Mouse (Mus musculus) C2C12 (cell line): ENCODE measurements around the gene Smarca4. TPM values are rescaled to one million over a fixed set of nuclear protein-coding genes. Genes with fewer than 3 reads are reported as not detected.
A peak's percentile ranks its signal among the peaks of the same experiment; 100 is the strongest.

ENCODE experiments used
- H3K27me3 ChIP-seq: one replicate; pipeline ENCODE4 v1.6.1; 2011; ENCODE audit not compliant: control insufficient read depth, insufficient read depth, insufficient read length
- H3K36me3 ChIP-seq: one replicate; pipeline ENCODE4 v1.6.1; 2011; ENCODE audit not compliant: control insufficient read depth, insufficient read depth
- H3K4me3 ChIP-seq: one replicate; pipeline ENCODE4 v1.5.1; 2011; ENCODE audit warnings: mild to moderate bottlenecking, control low read depth; ENCODE audit not compliant: poor library complexity, insufficient read depth, severe bottlenecking
- H3K79me2 ChIP-seq: one replicate; pipeline ENCODE4 v1.6.1; 2011; ENCODE audit not compliant: control insufficient read depth, insufficient read depth
- H3K79me3 ChIP-seq: one replicate; pipeline ENCODE4 v1.6.1; 2011; ENCODE audit warnings: low read depth, control low read depth
- H3ac ChIP-seq: one replicate; pipeline ENCODE3; 2011; ENCODE audit warnings: low read depth; ENCODE audit not compliant: control insufficient read depth, insufficient read length
- CEBPB ChIP-seq: IDR thresholded peaks from one replicate; pipeline ENCODE4 v1.6.1; 2011; ENCODE audit warnings: low read depth, mild to moderate bottlenecking, control low read depth, moderate library complexity
- CTCF ChIP-seq: IDR thresholded peaks from one replicate; pipeline ENCODE4 v1.5.1; 2011; ENCODE audit not compliant: control insufficient read depth, insufficient read depth, insufficient read length
- FOSL1 ChIP-seq: IDR thresholded peaks from one replicate; pipeline ENCODE4 v1.8.0; 2011; ENCODE audit warnings: mild to moderate bottlenecking, low read length; ENCODE audit not compliant: poor library complexity, insufficient read depth, severe bottlenecking
- MAX ChIP-seq: IDR thresholded peaks from one replicate; pipeline ENCODE4 v1.6.1; 2011; ENCODE audit warnings: mild to moderate bottlenecking, control low read depth
- MYOD1 ChIP-seq: IDR thresholded peaks from one replicate; pipeline ENCODE4 v1.6.1; 2011; ENCODE audit warnings: low read depth; ENCODE audit not compliant: control insufficient read depth, insufficient read length
- MYOG ChIP-seq: IDR thresholded peaks from one replicate; pipeline ENCODE4 v1.6.1; 2011; ENCODE audit not compliant: control insufficient read depth, insufficient read length; ENCODE audit errors: extremely low read depth
- USF1 ChIP-seq: IDR thresholded peaks from one replicate; pipeline ENCODE4 v1.6.1; 2011; ENCODE audit warnings: low read depth, mild to moderate bottlenecking, control low read depth, moderate library complexity
- polyA plus RNA-seq: library from polyadenylated mRNA; unstranded; fragments of >200 nt; fragmentation: generic; extraction: Trizol; gene quantifications from one replicate; pipeline ENCODE4 v1.2.1, GENCODE M21; 2012; ENCODE audit warnings: missing spikeins

The Smarca4 gene
- polyA plus RNA-seq, 1 experiment = 72.2 TPM

GRCm38 (mm10) chr9:21617066-21617465, 1.1 kb downstream of the Smarca4 start:
- Histone ChIP-seq H3K27me3 (no peaks in the 10 kb centered on the region), H3K79me3 (peaks cover 56% of the 10 kb centered on the region), H3K36me3 (peaks cover 8% of the 10 kb centered on the region), H3K4me3 (peak overlapping the region; percentile 71), H3ac (peak overlapping the region; percentile 68), H3K79me2 (peaks cover 71% of the 10 kb centered on the region)
- TF ChIP-seq CEBPB (no peak), MYOD1 (no peak), MYOG (no peak), MAX (no peak)

GRCm38 (mm10) chr9:21620229-21620628, 4.3 kb downstream of the Smarca4 start:
- no peak for TF ChIP-seq MAX
- TF ChIP-seq USF1 = no peak
- TF ChIP-seq CEBPB = no peak
- no peak for TF ChIP-seq MYOG
- no peak overlapping the region for H3K4me3 ChIP-seq
- H3K36me3 ChIP-seq = peaks cover 13% of the 10 kb centered on the region

GRCm38 (mm10) chr9:21622676-21623075, 6.7 kb downstream of the Smarca4 start:
- no peak overlapping the region for H3K4me3 ChIP-seq
- H3ac ChIP-seq = no peak overlapping the region
- TF ChIP-seq MYOD1 = no peak
- TF ChIP-seq MYOG = no peak
- no peak for TF ChIP-seq CTCF
- TF ChIP-seq MAX = no peak
- TF ChIP-seq FOSL1 = no peak
- TF ChIP-seq CEBPB = no peak
- TF ChIP-seq USF1 = no peak
- peaks cover 100% of the 10 kb centered on the region for H3K79me2 ChIP-seq
- peaks cover 97% of the 10 kb centered on the region for H3K79me3 ChIP-seq
- peaks cover 13% of the 10 kb centered on the region for H3K36me3 ChIP-seq
- no peaks in the 10 kb centered on the region for H3K27me3 ChIP-seq

More at GRCm38 (mm10) chr9:21620229-21620628, 4.3 kb downstream of the Smarca4 start:
- peaks cover 87% of the 10 kb centered on the region for H3K79me3 ChIP-seq
- H3K27me3 ChIP-seq = no peaks in the 10 kb centered on the region
- peaks cover 95% of the 10 kb centered on the region for H3K79me2 ChIP-seq
- no peak overlapping the region for H3ac ChIP-seq

- no peaks in the 10 kb centered on the region for H3K27me3 ChIP-seq
- peaks cover 93% of the 10 kb centered on the region for H3K79me3 ChIP-seq
- H3K36me3 ChIP-seq = peaks cover 17% of the 10 kb centered on the region
- TF ChIP-seq CTCF (no peak), MYOG (no peak), USF1 (no peak), FOSL1 (no peak), CEBPB (no peak), MYOD1 (no peak), MAX (no peak)
- H3K4me3 ChIP-seq = no peak overlapping the region
- H3K79me2 ChIP-seq = peaks cover 100% of the 10 kb centered on the region
- H3ac ChIP-seq = no peak overlapping the region
These were observed 9.7 kb downstream of the Smarca4 start for GRCm38 (mm10) chr9:21625342-21626339.

- Histone ChIP-seq H3K36me3 (peaks cover 19% of the 10 kb centered on the region), H3K79me3 (peaks cover 92% of the 10 kb centered on the region), H3K79me2 (peaks cover 100% of the 10 kb centered on the region), H3ac (no peak overlapping the region), H3K27me3 (no peaks in the 10 kb centered on the region), H3K4me3 (no peak overlapping the region)
- TF ChIP-seq FOSL1 (no peak), MYOG (no peak), CTCF (no peak), MYOD1 (no peak), CEBPB (no peak), USF1 (no peak), MAX (no peak)
These were observed 10.6 kb downstream of the Smarca4 start for GRCm38 (mm10) chr9:21626571-21626970.
